Mouse (Mus musculus) lung, embryonic 15.5 days (tissue): ENCODE measurements at regions not wholly inside any gene's neighbourhood (a gene's known extent, or its start where the extent isn't known, plus 50 kb on each side); places are given as distances from the start of the nearest gene placed in this dataset.

Experiments
- ATAC-seq: fragments of 200-750 bp; cut with Nextera tagmentation; 2 replicates; pipeline ENCODE4 v1.8.0; 2017; ENCODE audit warnings: moderate number of reproducible peaks, borderline replicate concordance; ENCODE audit not compliant: low FRiP score, low TSS enrichment; ENCODE audit errors: extremely low read depth
- H3K27ac ChIP-seq: fragments of 300-500 bp; sonication (generic); 2 replicates; pipeline ENCODE4 v1.5.1; 2015; ENCODE audit warnings: moderate library complexity, mild to moderate bottlenecking, inconsistent platforms
- H3K27me3 ChIP-seq: fragments of 300-500 bp; sonication (generic); 2 replicates; pipeline ENCODE4 v1.6.1; 2015; ENCODE audit warnings: inconsistent platforms
- H3K36me3 ChIP-seq: fragments of 300-500 bp; sonication (generic); 2 replicates; pipeline ENCODE4 v1.6.1; 2015; ENCODE audit warnings: inconsistent platforms
- H3K4me1 ChIP-seq: fragments of 300-500 bp; sonication (generic); 2 replicates; pipeline ENCODE4 v1.6.1; 2015; ENCODE audit warnings: inconsistent platforms
- H3K4me2 ChIP-seq: fragments of 300-500 bp; sonication (generic); 2 replicates; pipeline ENCODE4 v1.6.1; 2015; ENCODE audit warnings: inconsistent platforms, mild to moderate bottlenecking, moderate library complexity
- H3K4me3 ChIP-seq: fragments of 300-500 bp; sonication (generic); 2 replicates; pipeline ENCODE4 v1.5.1; 2015; ENCODE audit warnings: mild to moderate bottlenecking, inconsistent platforms
- H3K9ac ChIP-seq: fragments of 300-500 bp; sonication (generic); 2 replicates; pipeline ENCODE4 v1.6.1; 2015; ENCODE audit warnings: inconsistent platforms
- H3K9me3 ChIP-seq: fragments of 300-500 bp; sonication (generic); 2 replicates; pipeline ENCODE4 v1.6.1; 2016; ENCODE audit warnings: inconsistent platforms
- WGBS: fragments of 180-500 bp; shearing (Covaris S2); methylation state at CpG from one replicate; pipeline ENCODE4 v1.1.7; 2015; 5-methylcytosine and 5-hydroxymethylcytosine counted together

GRCm38 (mm10) chr17:68172838-68173237 lies 100.8 kb upstream of the L3mbtl4 start:
- Histone ChIP-seq H3K4me3 (no peak overlapping the region), H3K4me1 (no peaks in the 10 kb centered on the region), H3K27ac (no peak overlapping the region), H3K36me3 (no peaks in the 10 kb centered on the region), H3K27me3 (no peaks in the 10 kb centered on the region), H3K9me3 (no peaks in the 10 kb centered on the region), H3K9ac (no peak overlapping the region), H3K4me2 (no peak overlapping the region)
- WGBS, result 84% methylated on average over 7 of the region's 7 CpGs
- no peak for ATAC-seq

DNA sequence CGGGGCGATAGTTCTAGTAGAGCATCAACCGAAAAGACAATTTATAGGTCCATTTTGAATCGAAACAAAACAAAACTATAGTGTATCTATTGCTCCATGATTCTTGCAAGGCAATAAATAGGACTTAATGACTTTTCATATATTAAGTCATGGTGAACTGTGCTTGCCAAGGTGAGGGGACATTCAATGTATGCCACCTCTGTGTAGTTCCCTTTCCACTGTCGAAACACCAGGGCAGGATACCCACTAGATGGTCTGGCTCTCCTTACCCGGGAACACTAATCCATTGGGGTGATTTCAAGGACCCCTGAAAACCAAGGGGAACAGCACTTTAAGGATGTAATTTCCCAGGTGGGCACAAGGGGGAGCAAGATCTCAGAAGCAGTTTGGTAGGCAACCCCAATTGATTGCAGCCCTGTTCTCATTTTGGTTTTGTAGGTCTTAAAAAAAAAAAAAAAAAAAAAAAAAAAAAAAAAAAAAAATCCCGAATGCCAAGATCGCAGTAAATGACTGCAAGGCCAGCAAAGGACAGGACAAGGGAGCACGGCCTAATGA lies 96.9 kb upstream of the L3mbtl4 start:
- H3K27me3 ChIP-seq, result no peaks in the 10 kb centered on the region
- H3K4me3 ChIP-seq, result no peak overlapping the region
- H3K9me3 ChIP-seq, result no peaks in the 10 kb centered on the region
- WGBS, result 61% methylated on average over 9 of the region's 9 CpGs
- no peak for ATAC-seq
- no peak overlapping the region for H3K27ac ChIP-seq
- no peaks in the 10 kb centered on the region for H3K4me1 ChIP-seq
- no peak overlapping the region for H3K4me2 ChIP-seq
- H3K36me3 ChIP-seq, result no peaks in the 10 kb centered on the region
- no peak overlapping the region for H3K9ac ChIP-seq

GRCm38 (mm10) chr17:68177835-68178234 lies 95.8 kb upstream of the L3mbtl4 start:
- Histone ChIP-seq H3K4me3 (no peak overlapping the region), H3K4me2 (no peak overlapping the region), H3K4me1 (no peaks in the 10 kb centered on the region), H3K27ac (no peak overlapping the region), H3K36me3 (no peaks in the 10 kb centered on the region), H3K9me3 (no peaks in the 10 kb centered on the region), H3K27me3 (no peaks in the 10 kb centered on the region), H3K9ac (no peak overlapping the region)
- no peak for ATAC-seq
- WGBS, result 16% methylated on average over 2 of the region's 2 CpGs

- Histone ChIP-seq H3K4me1 (no peaks in the 10 kb centered on the region), H3K9ac (no peak overlapping the region), H3K36me3 (no peaks in the 10 kb centered on the region), H3K4me2 (no peak overlapping the region), H3K4me3 (no peak overlapping the region), H3K9me3 (no peaks in the 10 kb centered on the region), H3K27ac (no peak overlapping the region), H3K27me3 (no peaks in the 10 kb centered on the region)
- 18% methylated on average over 2 of the region's 2 CpGs for WGBS
- peak; percentile 46; the same call in 1 of the 2 replicates for ATAC-seq
These were observed 88.2 kb upstream of the L3mbtl4 start for GRCm38 (mm10) chr17:68185385-68185784.

GRCm38 (mm10) chr17:68189888-68190287 lies 83.7 kb upstream of the L3mbtl4 start:
- no peak overlapping the region for H3K9ac ChIP-seq
- no peaks in the 10 kb centered on the region for H3K36me3 ChIP-seq
- 83% methylated on average over 4 of the region's 4 CpGs for WGBS
- no peaks in the 10 kb centered on the region for H3K9me3 ChIP-seq
- no peak for ATAC-seq
- H3K27me3 ChIP-seq, result no peaks in the 10 kb centered on the region
- no peaks in the 10 kb centered on the region for H3K4me1 ChIP-seq
- no peak overlapping the region for H3K4me2 ChIP-seq
- no peak overlapping the region for H3K27ac ChIP-seq
- no peak overlapping the region for H3K4me3 ChIP-seq

- H3K4me3 ChIP-seq, result no peak overlapping the region
- no peak for ATAC-seq
- WGBS, result 74% methylated on average over 4 of the region's 4 CpGs
- H3K27me3 ChIP-seq, result no peaks in the 10 kb centered on the region
- no peak overlapping the region for H3K4me2 ChIP-seq
- H3K9me3 ChIP-seq, result no peaks in the 10 kb centered on the region
- no peak overlapping the region for H3K9ac ChIP-seq
- peaks cover 2% of the 10 kb centered on the region; the same call in 1 of the 2 replicates for H3K4me1 ChIP-seq
- no peak overlapping the region for H3K27ac ChIP-seq
- H3K36me3 ChIP-seq, result no peaks in the 10 kb centered on the region
These were observed 68.1 kb upstream of the L3mbtl4 start for GRCm38 (mm10) chr17:68205545-68205944.

- 20% methylated on average over 2 of the region's 2 CpGs for WGBS
- H3K4me3 ChIP-seq, result no peak overlapping the region
- H3K27me3 ChIP-seq, result no peaks in the 10 kb centered on the region
- no peak overlapping the region for H3K4me2 ChIP-seq
- no peak for ATAC-seq
- no peak overlapping the region for H3K27ac ChIP-seq
- H3K9me3 ChIP-seq, result no peaks in the 10 kb centered on the region
- H3K9ac ChIP-seq, result no peak overlapping the region
- H3K4me1 ChIP-seq, result peaks cover 6% of the 10 kb centered on the region; the same call in 1 of the 2 replicates
- H3K36me3 ChIP-seq, result no peaks in the 10 kb centered on the region
These were observed 64.8 kb upstream of the L3mbtl4 start for GRCm38 (mm10) chr17:68208837-68209236.

GRCm38 (mm10) chr17:68210313-68211254 lies 63.0 kb upstream of the L3mbtl4 start:
- Histone ChIP-seq H3K27me3 (no peaks in the 10 kb centered on the region), H3K4me3 (peak overlapping the region; percentile 7; the same call in 1 of the 2 replicates), H3K9me3 (no peaks in the 10 kb centered on the region), H3K27ac (no peak overlapping the region), H3K4me2 (peak overlapping the region; percentile 41), H3K36me3 (no peaks in the 10 kb centered on the region), H3K9ac (no peak overlapping the region), H3K4me1 (peaks cover 6% of the 10 kb centered on the region; the same call in 1 of the 2 replicates)
- ATAC-seq, result peak; percentile 72; the same call in 1 of the 2 replicates
- WGBS, result 11% methylated on average over 14 of the region's 14 CpGs

DNA sequence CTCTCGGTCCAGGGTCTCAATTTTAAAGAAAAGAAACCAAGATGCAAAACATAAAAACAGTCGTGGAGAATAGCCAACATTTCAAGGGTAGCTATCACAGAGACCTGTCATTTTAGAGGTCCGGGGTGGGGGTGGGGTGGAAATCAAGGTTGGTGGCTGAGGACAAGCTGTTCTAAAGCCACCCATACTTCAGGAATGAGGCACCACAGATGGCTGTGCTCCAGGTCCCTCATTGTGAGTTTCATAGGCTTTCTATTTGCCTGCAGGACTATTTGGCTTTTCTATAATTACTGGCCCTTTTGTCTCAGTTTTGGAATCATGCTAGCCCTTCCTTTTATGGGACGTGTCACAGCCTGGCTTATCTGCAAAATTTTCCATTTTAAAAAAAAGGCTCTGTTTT lies 55.4 kb upstream of the L3mbtl4 start:
- no peak for ATAC-seq
- no peak overlapping the region for H3K4me3 ChIP-seq
- H3K4me2 ChIP-seq, result no peak overlapping the region
- no peak overlapping the region for H3K9ac ChIP-seq
- WGBS, result 53% methylated on average over 4 of the region's 4 CpGs
- H3K36me3 ChIP-seq, result no peaks in the 10 kb centered on the region
- no peaks in the 10 kb centered on the region for H3K4me1 ChIP-seq
- H3K27ac ChIP-seq, result no peak overlapping the region
- no peaks in the 10 kb centered on the region for H3K27me3 ChIP-seq
- no peaks in the 10 kb centered on the region for H3K9me3 ChIP-seq

DNA sequence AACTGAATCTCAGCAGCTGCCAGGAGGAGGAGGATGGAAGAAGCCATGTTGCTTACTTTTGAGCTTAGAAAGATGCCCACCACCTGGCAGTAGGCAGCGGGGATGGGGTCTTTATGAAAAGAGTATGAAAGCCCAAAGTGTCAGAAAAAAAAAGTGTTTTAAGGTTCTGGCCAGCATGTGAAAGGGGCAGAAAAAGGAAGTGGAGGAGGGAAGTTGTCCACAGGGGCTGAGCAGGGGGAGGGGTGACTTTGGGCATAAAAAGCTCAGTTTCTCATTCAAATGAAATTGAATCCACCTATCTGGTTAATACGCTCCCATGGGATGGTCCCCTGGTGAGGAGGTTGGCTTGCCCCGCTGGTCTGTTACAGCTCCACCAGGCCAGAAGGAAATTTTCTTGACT lies 50.4 kb upstream of the L3mbtl4 start:
- no peak overlapping the region for H3K9ac ChIP-seq
- WGBS, result 92% methylated on average over 3 of the region's 3 CpGs
- H3K4me3 ChIP-seq, result no peak overlapping the region
- ATAC-seq, result no peak
- H3K27me3 ChIP-seq, result no peaks in the 10 kb centered on the region
- H3K36me3 ChIP-seq, result no peaks in the 10 kb centered on the region
- H3K9me3 ChIP-seq, result no peaks in the 10 kb centered on the region
- H3K4me2 ChIP-seq, result no peak overlapping the region
- H3K4me1 ChIP-seq, result no peaks in the 10 kb centered on the region
- H3K27ac ChIP-seq, result no peak overlapping the region
